9 mouse cellular contexts compared by ENCODE assay signal in genomic region chr13:56634920-56635319, GRCm38 (mm10). TPM values are rescaled to one million over a fixed set of nuclear protein-coding genes. Genes with fewer than 3 reads are reported as not detected.
DNase-seq lines count a peak whose midpoint lies in the region; ATAC-seq and TF ChIP-seq lines count a peak whose summit lies in the region.
"Had no signal": no experiment of that assay in that cellular context is flagged by ENCODE, and none has a peak within 500 bp of the region (broad histone marks: within the 10 kb centered on the region; RNA-seq: fewer than 3 reads in every experiment).

No protein-coding gene starts in this region.

- peak; percentile 66 for DNase-seq in gastrocnemius, adult 2 months
- no peak for DNase-seq in gastrocnemius, adult 18-20 months (ENCODE audit: low spot score)
- peak; percentile 58 for DNase-seq in embryonic facial prominence, embryonic 10.5 days (ENCODE audit: low spot score)
- no peak for DNase-seq in cerebellum, adult 2 months
- DNase-seq in layer of hippocampus, postnatal 10 days (ENCODE audit: low spot score in 2 of 2), result no peak
- DNase-seq: layer of hippocampus, adult 9-11 months had no signal

- H3K9me3 ChIP-seq in embryonic facial prominence, embryonic 10.5 days, result no peaks in the 10 kb centered on the region
- H3K9me3 ChIP-seq in intestine, embryonic 15.5 days, result no peaks in the 10 kb centered on the region
- no peaks in the 10 kb centered on the region for H3K9me3 ChIP-seq in lung, embryonic 16.5 days (ENCODE audit: control insufficient read depth, low read length)
- H3K9me3 ChIP-seq in forebrain, embryonic 12.5 days, result no peaks in the 10 kb centered on the region

- peaks cover 81% of the 10 kb centered on the region for H3K36me3 ChIP-seq in embryonic facial prominence, embryonic 10.5 days (replicated peaks)
- no peaks in the 10 kb centered on the region; the same call in 1 of the 2 replicates for H3K36me3 ChIP-seq in intestine, embryonic 15.5 days
- no peaks in the 10 kb centered on the region for H3K36me3 ChIP-seq in lung, embryonic 16.5 days (ENCODE audit: control insufficient read depth, insufficient read depth, low read length)
- no peaks in the 10 kb centered on the region for H3K36me3 ChIP-seq in forebrain, embryonic 12.5 days (replicated peaks)

- ATAC-seq in intestine, embryonic 15.5 days, result peak; percentile 70
- peak; percentile 78 for ATAC-seq in lung, embryonic 16.5 days (ENCODE audit: low read depth)
- no peak for ATAC-seq in forebrain, embryonic 12.5 days (ENCODE audit: low FRiP score)

- H3K4me2 ChIP-seq in intestine, embryonic 15.5 days (replicated peaks), result peak overlapping the region; percentile 14; the same call in 1 of the 2 replicates
- H3K4me2 ChIP-seq in lung, embryonic 16.5 days (ENCODE audit: low read depth, low read length), result peak overlapping the region; percentile 18
- H3K4me2 ChIP-seq in forebrain, embryonic 12.5 days, result no peak overlapping the region

- H3K27ac ChIP-seq in gastrocnemius, adult 2 months, result peak overlapping the region; percentile 46; the same call in 1 of the 2 replicates
- peak overlapping the region; percentile 80 for H3K27ac ChIP-seq in embryonic facial prominence, embryonic 10.5 days (replicated peaks)
- H3K27ac ChIP-seq in intestine, embryonic 15.5 days, result peak overlapping the region; percentile 87
- H3K27ac ChIP-seq in lung, embryonic 16.5 days (ENCODE audit: low read length), result peak overlapping the region; percentile 86
- H3K27ac ChIP-seq in cerebellum, adult 2 months (ENCODE audit: insufficient read depth, low read length), result no peak overlapping the region
- no peak overlapping the region for H3K27ac ChIP-seq in forebrain, embryonic 12.5 days

- TF ChIP-seq POLR2A in cerebellum, adult 2 months (IDR thresholded peaks at IDR 0.05; ENCODE audit: borderline replicate concordance, insufficient read depth, low read length), result no peak

- TF ChIP-seq CTCF in gastrocnemius, adult 2 months (IDR thresholded peaks at IDR 0.05), result no peak
- no peak for TF ChIP-seq CTCF in cerebellum, adult 2 months (IDR thresholded peaks at IDR 0.05; ENCODE audit: borderline replicate concordance, insufficient read depth, low read depth, low read length)

- intact Hi-C loops in gastrocnemius, adult 2 months (cut with DNase I), result loop anchor here (5.0 kb wide), 1 partner anchor 68 kb away; no protein-coding TSS in a partner anchor

- no peaks in the 10 kb centered on the region for H3K27me3 ChIP-seq in embryonic facial prominence, embryonic 10.5 days (replicated peaks; ENCODE audit: low read depth, poor library complexity, severe bottlenecking)
- no peaks in the 10 kb centered on the region for H3K27me3 ChIP-seq in intestine, embryonic 15.5 days (replicated peaks)
- no peaks in the 10 kb centered on the region for H3K27me3 ChIP-seq in lung, embryonic 16.5 days (ENCODE audit: control insufficient read depth, insufficient read depth, low read depth, low read length)
- H3K27me3 ChIP-seq in cerebellum, adult 2 months (ENCODE audit: control insufficient read depth, insufficient read depth, low read length), result no peaks in the 10 kb centered on the region
- H3K27me3 ChIP-seq in forebrain, embryonic 12.5 days, result no peaks in the 10 kb centered on the region

- 42% methylated on average over 7 of the region's 7 CpGs for WGBS in embryonic facial prominence, embryonic 10.5 days
- WGBS in intestine, embryonic 15.5 days, result 21% methylated on average over 7 of the region's 7 CpGs
- 2% methylated on average over 7 of the region's 7 CpGs for WGBS in lung, embryonic 16.5 days
- 61% methylated on average over 7 of the region's 7 CpGs for WGBS in cerebellum, adult 2 months
- WGBS in forebrain, embryonic 12.5 days, result 79% methylated on average over 7 of the region's 7 CpGs

- H3K9ac ChIP-seq in intestine, embryonic 15.5 days, result no peak overlapping the region
- no peak overlapping the region for H3K9ac ChIP-seq in lung, embryonic 16.5 days (ENCODE audit: low read length)
- H3K9ac ChIP-seq in forebrain, embryonic 12.5 days, result no peak overlapping the region

- peaks cover 46% of the 10 kb centered on the region for H3K4me1 ChIP-seq in embryonic facial prominence, embryonic 10.5 days
- H3K4me1 ChIP-seq in intestine, embryonic 15.5 days (replicated peaks), result peaks cover 44% of the 10 kb centered on the region
- H3K4me1 ChIP-seq in lung, embryonic 16.5 days (replicated peaks; ENCODE audit: control insufficient read depth, insufficient read depth, low read length), result peaks cover 36% of the 10 kb centered on the region
- H3K4me1 ChIP-seq in cerebellum, adult 2 months (ENCODE audit: control insufficient read depth, insufficient read depth, low read length), result 0 out of 2 replicates have a peak, but pooled peaks cover 3% of the 10 kb centered on the region
- 0 out of 2 replicates have a peak, but pooled peaks cover 3% of the 10 kb centered on the region for H3K4me1 ChIP-seq in forebrain, embryonic 12.5 days

- no peak overlapping the region for H3K4me3 ChIP-seq in gastrocnemius, adult 2 months
- no peak overlapping the region for H3K4me3 ChIP-seq in embryonic facial prominence, embryonic 10.5 days
- no peak overlapping the region for H3K4me3 ChIP-seq in intestine, embryonic 15.5 days (replicated peaks)
- no peak overlapping the region for H3K4me3 ChIP-seq in lung, embryonic 16.5 days (ENCODE audit: low read length)
- H3K4me3 ChIP-seq in cerebellum, adult 2 months (replicated peaks; ENCODE audit: insufficient read depth, low read depth, low read length), result no peak overlapping the region
- H3K4me3 ChIP-seq in forebrain, embryonic 12.5 days (replicated peaks), result no peak overlapping the region

RNA-seq across cellular contexts. Expression of gene Tgfbi, which starts 25.6 kb away (rescaled TPM):
- total RNA-seq in gastrocnemius, adult 2 months (2021), result 10 to 100 TPM; 13.0 to 24.8 TPM
- 10 to 100 TPM; 13.4 to 17.6 TPM for total RNA-seq in gastrocnemius, adult 18-20 months (2021)
- 50.1 and 65.4 TPM in 2 replicates for polyA plus RNA-seq in embryonic facial prominence, embryonic 10.5 days (2016; fragmentation: Nextera tagmentation; extraction: Ambion mirVana)
- polyA plus RNA-seq in intestine, embryonic 15.5 days (2015; fragmentation: Nextera tagmentation; extraction: Ambion mirVana), result 120 and 123 TPM in 2 replicates
- 175 and 183 TPM in 2 replicates for polyA plus RNA-seq in lung, embryonic 16.5 days (2015; fragmentation: Nextera tagmentation; extraction: Ambion mirVana)
- polyA plus RNA-seq in cerebellum, adult 2 months (2012; rRNA removed), result 4.9 and 5.1 TPM in 2 replicates
- polyA plus RNA-seq in forebrain, embryonic 12.5 days (2016; fragmentation: Nextera tagmentation; extraction: Ambion mirVana), result 21.4 and 24.0 TPM in 2 replicates
- 1 to 10 TPM; 3.9 to 4.1 TPM for total RNA-seq in layer of hippocampus, postnatal 10 days (2021)

Comparison
In these comparisons a context has a peak if more than half of its experiments do, and no peak if none do; other contexts are left out.
1. DNase-seq: peak in gastrocnemius, adult 2 months (single experiment) and embryonic facial prominence, embryonic 10.5 days (single experiment); none in gastrocnemius, adult 18-20 months (single experiment), cerebellum, adult 2 months (0 of 2) and layer of hippocampus, postnatal 10 days (0 of 2).
2. H3K27ac ChIP-seq: peak in gastrocnemius, adult 2 months (single experiment), embryonic facial prominence, embryonic 10.5 days (single experiment), intestine, embryonic 15.5 days (single experiment) and lung, embryonic 16.5 days (single experiment); none in cerebellum, adult 2 months (single experiment) and forebrain, embryonic 12.5 days (single experiment).